ENCODE assay signal across 9 mouse cellular contexts in the genomic region with DNA sequence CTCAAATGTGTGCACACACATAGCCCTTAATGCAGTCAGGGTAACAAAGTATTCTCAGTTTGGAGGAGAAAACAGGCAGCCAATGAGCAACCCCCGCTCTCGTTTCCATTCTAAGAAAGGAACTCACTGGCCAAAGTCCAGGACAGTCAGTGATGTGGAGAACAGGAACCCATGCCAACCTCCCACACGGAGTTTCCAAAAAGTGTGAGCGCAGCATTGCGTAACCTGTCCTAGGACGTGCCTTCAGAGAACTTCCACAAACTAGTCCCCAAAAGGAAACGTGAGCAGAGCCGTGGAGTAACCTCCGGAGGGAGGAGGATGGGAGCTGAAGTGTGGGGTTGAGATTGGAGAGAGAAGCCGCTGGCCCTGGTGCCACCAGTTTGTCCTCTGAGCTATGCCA. TPM values are rescaled to one million over a fixed set of nuclear protein-coding genes. Genes with fewer than 3 reads are reported as not detected.
DNase-seq lines count a peak whose midpoint lies in the region; ATAC-seq and TF ChIP-seq lines count a peak whose summit lies in the region.
"Had no signal": no experiment of that assay in that cellular context is flagged by ENCODE, and none has a peak within 500 bp of the region (broad histone marks: within the 10 kb centered on the region; RNA-seq: fewer than 3 reads in every experiment).

No protein-coding gene starts in this region.

- H3K9ac ChIP-seq in kidney, postnatal 0 days (ENCODE audit: low read depth, low read length): no peak overlapping the region
- no peak overlapping the region for H3K9ac ChIP-seq in lung, postnatal 0 days (replicated peaks; ENCODE audit: low read depth)
- H3K9ac ChIP-seq: hindbrain, embryonic 15.5 days had no signal

- no peak overlapping the region for H3K4me2 ChIP-seq in kidney, postnatal 0 days (ENCODE audit: low read length)
- peak overlapping the region; percentile 25; the same call in 1 of the 2 replicates for H3K4me2 ChIP-seq in lung, postnatal 0 days (replicated peaks; ENCODE audit: low read depth, low read length)
- H3K4me2 ChIP-seq: hindbrain, embryonic 15.5 days had no signal

- peak overlapping the region; percentile 47 for H3K27ac ChIP-seq in kidney, postnatal 0 days
- peak overlapping the region; percentile 90 for H3K27ac ChIP-seq in lung, postnatal 0 days (ENCODE audit: low read length)
- H3K27ac ChIP-seq: hindbrain, embryonic 15.5 days had no signal

- no peaks in the 10 kb centered on the region for H3K36me3 ChIP-seq in kidney, postnatal 0 days (ENCODE audit: insufficient read depth, low read length)
- no peaks in the 10 kb centered on the region for H3K36me3 ChIP-seq in lung, postnatal 0 days (ENCODE audit: insufficient read depth, low read length)
- H3K36me3 ChIP-seq: hindbrain, embryonic 15.5 days had no signal

- H3K4me3 ChIP-seq in kidney, postnatal 0 days (replicated peaks; ENCODE audit: low read depth, low read length): no peak overlapping the region
- H3K4me3 ChIP-seq in lung, postnatal 0 days (ENCODE audit: low read depth, low read length): no peak overlapping the region
- H3K4me3 ChIP-seq: hindbrain, embryonic 15.5 days had no signal

- peak; percentile 31; the same call in 1 of the 2 replicates for ATAC-seq in kidney, postnatal 0 days (replicated peaks; ENCODE audit: low FRiP score, low read depth)
- peak; percentile 67 for ATAC-seq in lung, postnatal 0 days

- no peaks in the 10 kb centered on the region for H3K27me3 ChIP-seq in kidney, postnatal 0 days (ENCODE audit: insufficient read depth, low read length)
- no peaks in the 10 kb centered on the region for H3K27me3 ChIP-seq in lung, postnatal 0 days (replicated peaks; ENCODE audit: insufficient read depth, low read length)
- H3K27me3 ChIP-seq: hindbrain, embryonic 15.5 days had no signal

- peaks cover 13% of the 10 kb centered on the region for H3K4me1 ChIP-seq in kidney, postnatal 0 days (replicated peaks; ENCODE audit: insufficient read depth, low read length)
- H3K4me1 ChIP-seq in lung, postnatal 0 days (ENCODE audit: insufficient read depth, low read depth, low read length): peaks cover 41% of the 10 kb centered on the region
- H3K4me1 ChIP-seq: hindbrain, embryonic 15.5 days had no signal

- H3K9me3 ChIP-seq in kidney, postnatal 0 days (replicated peaks; ENCODE audit: low read length): no peaks in the 10 kb centered on the region
- no peaks in the 10 kb centered on the region for H3K9me3 ChIP-seq in lung, postnatal 0 days (ENCODE audit: low read length)
- H3K9me3 ChIP-seq: hindbrain, embryonic 15.5 days had no signal

- TF ChIP-seq CTCF in kidney, postnatal 0 days (IDR thresholded peaks at IDR 0.05; ENCODE audit: low read depth): no peak
- no peak for TF ChIP-seq CTCF in lung, postnatal 0 days (IDR thresholded peaks at IDR 0.05)

- DNase-seq in ovary, adult 18-20 months (ENCODE audit: low spot score): peak; percentile 71
- DNase-seq in ovary, postnatal 10 days (ENCODE audit: low spot score): no peak
- DNase-seq in gastrocnemius, postnatal 25 days: peak; percentile 83
- DNase-seq in kidney, postnatal 0 days (ENCODE audit: low spot score): peak; percentile 63
- peak; percentile 96 for DNase-seq in lung, postnatal 0 days (ENCODE audit: low spot score)
- DNase-seq in testis, postnatal 10 days (ENCODE audit: low spot score): peak; percentile 75
- no peak for DNase-seq in cerebellum, adult 9-11 months
- DNase-seq in thymus, postnatal 10 days (ENCODE audit: low spot score in 2 of 2): no peak

- peak; percentile 71 for TF ChIP-seq EP300 in lung, postnatal 0 days (IDR thresholded peaks at IDR 0.05)

- 33% methylated on average over 10 of the region's 10 CpGs for WGBS in kidney, postnatal 0 days
- 11% methylated on average over 10 of the region's 10 CpGs for WGBS in lung, postnatal 0 days

RNA-seq across cellular contexts. Expression of gene Sys1, which starts 1.9 kb away (rescaled TPM):
- total RNA-seq in gastrocnemius, postnatal 25 days (2021): 10 to 100 TPM; 17.2 to 20.2 TPM
- 83.0 and 83.1 TPM in 2 replicates for polyA plus RNA-seq in kidney, postnatal 0 days (2015; fragmentation: Nextera tagmentation; extraction: Ambion mirVana)
- 63.5 and 66.2 TPM in 2 replicates for polyA plus RNA-seq in lung, postnatal 0 days (2015; fragmentation: Nextera tagmentation; extraction: Ambion mirVana)

RNA-seq across cellular contexts. Expression of gene Gm20458, which starts 5.9 kb away (rescaled TPM):
- 1 to 10 TPM; 3.2 to 8.9 TPM for total RNA-seq in gastrocnemius, postnatal 25 days (2021)
- polyA plus RNA-seq in kidney, postnatal 0 days (2015; fragmentation: Nextera tagmentation; extraction: Ambion mirVana): 22.8 and 23.3 TPM in 2 replicates
- 23.5 and 32.9 TPM in 2 replicates for polyA plus RNA-seq in lung, postnatal 0 days (2015; fragmentation: Nextera tagmentation; extraction: Ambion mirVana)

RNA-seq across cellular contexts. Expression of gene Sdc4, which starts 11.2 kb away (rescaled TPM):
- 10 to 100 TPM; 28.0 to 62.1 TPM for total RNA-seq in gastrocnemius, postnatal 25 days (2021)
- 183 and 227 TPM in 2 replicates for polyA plus RNA-seq in kidney, postnatal 0 days (2015; fragmentation: Nextera tagmentation; extraction: Ambion mirVana)
- 217 and 289 TPM in 2 replicates for polyA plus RNA-seq in lung, postnatal 0 days (2015; fragmentation: Nextera tagmentation; extraction: Ambion mirVana)

RNA-seq across cellular contexts. Expression of gene Trp53tg5, which starts 18.7 kb away (rescaled TPM):
- total RNA-seq in gastrocnemius, postnatal 25 days (2021): not detected
- not detected in 2 replicates for polyA plus RNA-seq in kidney, postnatal 0 days (2015; fragmentation: Nextera tagmentation; extraction: Ambion mirVana)
- not detected in 2 replicates for polyA plus RNA-seq in lung, postnatal 0 days (2015; fragmentation: Nextera tagmentation; extraction: Ambion mirVana)
- polyA plus RNA-seq: hindbrain, embryonic 15.5 days had no signal

RNA-seq across cellular contexts. Expression of gene Dbndd2, which starts 31.1 kb away (rescaled TPM):
- total RNA-seq in gastrocnemius, postnatal 25 days (2021): 10 to 100 TPM; 21.2 to 35.4 TPM
- 22.5 and 23.3 TPM in 2 replicates for polyA plus RNA-seq in kidney, postnatal 0 days (2015; fragmentation: Nextera tagmentation; extraction: Ambion mirVana)
- polyA plus RNA-seq in lung, postnatal 0 days (2015; fragmentation: Nextera tagmentation; extraction: Ambion mirVana): 39.9 and 44.6 TPM in 2 replicates

Comparison
In these comparisons a context has a peak if more than half of its experiments do, and no peak if none do; other contexts are left out.
1. DNase-seq: peak in ovary, adult 18-20 months (single experiment), gastrocnemius, postnatal 25 days (single experiment), kidney, postnatal 0 days (single experiment), lung, postnatal 0 days (single experiment) and testis, postnatal 10 days (single experiment); none in ovary, postnatal 10 days (single experiment), cerebellum, adult 9-11 months (single experiment) and thymus, postnatal 10 days (0 of 2).